Mouse (Mus musculus) limb, embryonic 13.5 days (tissue): ENCODE measurements around the gene Brd1. TPM values are rescaled to one million over a fixed set of nuclear protein-coding genes. Genes with fewer than 3 reads are reported as not detected.

ENCODE experiments used
- ATAC-seq: fragments of 200-750 bp; cut with Nextera tagmentation; 2 replicates; pipeline ENCODE4 v1.8.0; 2017; ENCODE audit warnings: low read depth, moderate number of reproducible peaks, moderate TSS enrichment; ENCODE audit not compliant: low FRiP score
- H3K27ac ChIP-seq: fragments of 300-500 bp; sonication (generic); 2 replicates; pipeline ENCODE4 v1.5.1; 2015; ENCODE audit warnings: inconsistent platforms, mild to moderate bottlenecking, moderate library complexity
- H3K27me3 ChIP-seq: fragments of 300-500 bp; sonication (generic); 2 replicates; pipeline ENCODE4 v1.6.1; 2015; ENCODE audit warnings: mild to moderate bottlenecking, inconsistent platforms
- H3K36me3 ChIP-seq: fragments of 300-500 bp; sonication (generic); 2 replicates; pipeline ENCODE4 v1.6.1; 2015; ENCODE audit warnings: inconsistent platforms, mild to moderate bottlenecking, moderate library complexity
- H3K4me1 ChIP-seq: fragments of 300-500 bp; sonication (generic); 2 replicates; pipeline ENCODE4 v1.6.1; 2015; ENCODE audit warnings: inconsistent platforms
- H3K4me2 ChIP-seq: fragments of 300-500 bp; sonication (generic); replicated peaks from 2 replicates; pipeline ENCODE4 v1.6.1; 2015; ENCODE audit warnings: inconsistent platforms, mild to moderate bottlenecking, moderate library complexity
- H3K4me3 ChIP-seq: fragments of 300-500 bp; sonication (generic); 2 replicates; pipeline ENCODE4 v1.5.1; 2015; ENCODE audit warnings: moderate library complexity, mild to moderate bottlenecking, inconsistent platforms
- H3K9ac ChIP-seq: fragments of 300-500 bp; sonication (generic); 2 replicates; pipeline ENCODE4 v1.6.1; 2015; ENCODE audit warnings: mild to moderate bottlenecking, inconsistent platforms
- H3K9me3 ChIP-seq: fragments of 300-500 bp; sonication (generic); 2 replicates; pipeline ENCODE4 v1.6.1; 2016; ENCODE audit warnings: inconsistent platforms
- WGBS: fragments of 180-500 bp; shearing (Covaris S2); methylation state at CpG from one replicate; pipeline ENCODE4 v1.1.7; 2015; 5-methylcytosine and 5-hydroxymethylcytosine counted together
- polyA plus RNA-seq: library from polyadenylated mRNA; unstranded; fragments of >200 nt; fragmentation: Nextera tagmentation; extraction: Ambion mirVana; gene quantifications from 2 replicates; pipeline ENCODE4 v1.2.1, GENCODE M21; 2015

Brd1 gene
- polyA plus RNA-seq, 1 experiment from 2014 or later = 25.6 TPM

DNA sequence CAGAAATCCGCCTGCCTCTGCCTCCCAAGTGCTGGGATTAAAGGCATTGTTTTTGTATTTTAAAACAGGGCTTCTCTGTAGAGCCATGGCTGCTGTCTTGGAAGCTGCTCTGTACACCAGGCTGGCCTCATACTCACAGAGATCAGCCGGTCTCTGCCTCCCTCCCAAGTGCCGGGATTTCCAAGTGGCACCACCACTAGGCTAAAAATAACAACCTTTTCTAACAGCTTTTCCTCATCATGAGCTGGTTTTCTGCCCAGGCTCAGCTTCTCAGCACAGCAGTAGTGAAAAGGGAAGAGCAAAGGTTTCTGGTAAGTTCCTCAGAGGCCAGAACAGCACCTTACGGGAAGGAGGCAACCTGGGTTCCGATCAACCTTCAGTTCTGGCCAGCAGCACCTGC, 56.5 kb downstream of the Brd1 start:
- Histone ChIP-seq H3K36me3 (no peaks in the 10 kb centered on the region), H3K4me2 (no peak overlapping the region), H3K4me3 (no peak overlapping the region), H3K9ac (no peak overlapping the region), H3K27me3 (no peaks in the 10 kb centered on the region), H3K9me3 (no peaks in the 10 kb centered on the region), H3K27ac (no peak overlapping the region), H3K4me1 (no peaks in the 10 kb centered on the region)
- ATAC-seq = no peak
- 80% methylated on average over 5 of the region's 5 CpGs for WGBS

- 80% methylated on average over 5 of the region's 5 CpGs for WGBS
- ATAC-seq = no peak
- Histone ChIP-seq H3K9me3 (no peaks in the 10 kb centered on the region), H3K4me2 (no peak overlapping the region), H3K4me3 (no peak overlapping the region), H3K27me3 (no peaks in the 10 kb centered on the region), H3K4me1 (no peaks in the 10 kb centered on the region), H3K9ac (no peak overlapping the region), H3K36me3 (no peaks in the 10 kb centered on the region), H3K27ac (no peak overlapping the region)
Observed at GRCm38 (mm10) chr15:88675998-88676397, 58.0 kb downstream of the Brd1 start.

DNA sequence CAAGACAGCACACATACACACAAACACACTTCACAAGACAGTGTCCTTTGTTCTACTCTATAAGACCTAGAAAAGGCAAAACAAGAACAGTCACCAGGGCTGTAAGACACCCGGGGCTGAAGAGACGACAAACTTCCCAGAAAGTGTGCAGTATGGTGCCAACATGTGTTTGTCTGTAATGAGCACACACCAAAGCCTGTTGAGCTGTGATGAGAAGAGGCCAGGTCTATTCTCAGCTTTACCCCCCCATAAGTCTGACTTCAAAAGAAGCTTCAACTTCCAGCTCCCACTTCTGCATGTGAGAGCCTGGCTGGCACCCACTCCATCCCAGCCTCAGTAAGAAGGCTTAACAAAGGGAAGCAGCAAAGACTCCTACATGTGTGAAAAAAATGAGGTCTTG, 65.3 kb downstream of the Brd1 start:
- Histone ChIP-seq H3K9ac (no peak overlapping the region), H3K27ac (no peak overlapping the region)
- WGBS = 75% methylated on average over 2 of the region's 2 CpGs

DNA sequence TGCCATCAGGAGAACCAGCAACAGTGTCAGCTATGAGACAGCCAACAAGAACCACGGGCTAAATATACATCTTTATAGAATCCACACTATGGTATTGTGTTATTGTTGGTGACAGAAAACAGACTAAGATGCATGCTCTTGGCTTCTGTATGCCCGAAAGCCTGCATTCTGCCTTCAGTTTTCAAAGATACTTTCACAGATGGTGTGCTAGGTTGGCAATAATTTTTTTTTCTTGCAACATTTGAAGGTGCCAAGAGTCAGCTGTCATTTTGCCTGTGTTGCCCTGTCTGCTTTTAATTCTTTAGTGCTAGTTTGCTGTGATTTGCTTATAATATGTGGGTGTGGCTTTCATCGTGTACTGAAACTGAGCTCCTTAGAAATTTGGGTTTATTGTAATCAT, 66.4 kb downstream of the Brd1 start:
- peaks cover 10% of the 10 kb centered on the region for H3K27me3 ChIP-seq
- H3K36me3 ChIP-seq = no peaks in the 10 kb centered on the region
- H3K27ac ChIP-seq = no peak overlapping the region
- H3K4me1 ChIP-seq = no peaks in the 10 kb centered on the region
- 79% methylated on average over 3 of the region's 3 CpGs for WGBS
- no peak overlapping the region for H3K4me3 ChIP-seq
- no peak overlapping the region for H3K9ac ChIP-seq
- no peak for ATAC-seq
- H3K4me2 ChIP-seq = no peak overlapping the region
- H3K9me3 ChIP-seq = no peaks in the 10 kb centered on the region

More for the DNA sequence above, 65.3 kb downstream of the Brd1 start:
- H3K9me3 ChIP-seq = no peaks in the 10 kb centered on the region
- no peaks in the 10 kb centered on the region for H3K36me3 ChIP-seq
- H3K27me3 ChIP-seq = peaks cover under 1% of the 10 kb centered on the region; the same call in 1 of the 2 replicates
- no peaks in the 10 kb centered on the region for H3K4me1 ChIP-seq
- H3K4me2 ChIP-seq = no peak overlapping the region
- no peak for ATAC-seq
- no peak overlapping the region for H3K4me3 ChIP-seq

DNA sequence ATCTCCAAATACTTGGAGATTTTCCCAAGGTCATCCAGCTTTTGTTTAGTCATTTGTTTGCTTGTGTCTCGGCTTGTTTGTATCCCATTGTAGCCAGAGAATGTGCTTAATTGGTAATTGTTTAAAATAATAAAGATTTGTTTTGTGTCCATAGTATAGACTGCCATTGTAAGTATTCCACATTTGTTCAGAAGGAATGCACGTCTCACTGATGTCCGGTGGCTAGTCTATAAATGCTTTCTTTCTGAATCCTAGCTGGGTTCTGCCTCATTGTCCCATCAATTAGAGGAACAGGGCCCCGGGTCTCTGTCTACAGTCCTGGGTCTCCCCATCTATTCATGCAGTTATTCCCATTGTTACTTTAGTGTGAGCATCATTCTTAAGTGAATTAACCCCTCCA, 68.2 kb downstream of the Brd1 start:
- H3K4me3 ChIP-seq = no peak overlapping the region
- H3K27ac ChIP-seq = no peak overlapping the region
- H3K4me2 ChIP-seq = no peak overlapping the region
- no peaks in the 10 kb centered on the region for H3K36me3 ChIP-seq
- no peak for ATAC-seq
- WGBS = 79% methylated on average over 4 of the region's 4 CpGs
- peaks cover 21% of the 10 kb centered on the region for H3K27me3 ChIP-seq
- 0 out of 2 replicates have a peak, but pooled peaks cover 4% of the 10 kb centered on the region for H3K4me1 ChIP-seq
- no peak overlapping the region for H3K9ac ChIP-seq
- no peaks in the 10 kb centered on the region for H3K9me3 ChIP-seq

GRCm38 (mm10) chr15:88663041-88663440, 71.0 kb downstream of the Brd1 start:
- no peak for ATAC-seq
- Histone ChIP-seq H3K27ac (no peak overlapping the region), H3K4me3 (no peak overlapping the region), H3K9ac (no peak overlapping the region), H3K9me3 (no peaks in the 10 kb centered on the region), H3K4me1 (0 out of 2 replicates have a peak, but pooled peaks cover 4% of the 10 kb centered on the region), H3K36me3 (no peaks in the 10 kb centered on the region), H3K27me3 (peaks cover 21% of the 10 kb centered on the region), H3K4me2 (no peak overlapping the region)
- WGBS = 32% methylated on average over 11 of the region's 11 CpGs

DNA sequence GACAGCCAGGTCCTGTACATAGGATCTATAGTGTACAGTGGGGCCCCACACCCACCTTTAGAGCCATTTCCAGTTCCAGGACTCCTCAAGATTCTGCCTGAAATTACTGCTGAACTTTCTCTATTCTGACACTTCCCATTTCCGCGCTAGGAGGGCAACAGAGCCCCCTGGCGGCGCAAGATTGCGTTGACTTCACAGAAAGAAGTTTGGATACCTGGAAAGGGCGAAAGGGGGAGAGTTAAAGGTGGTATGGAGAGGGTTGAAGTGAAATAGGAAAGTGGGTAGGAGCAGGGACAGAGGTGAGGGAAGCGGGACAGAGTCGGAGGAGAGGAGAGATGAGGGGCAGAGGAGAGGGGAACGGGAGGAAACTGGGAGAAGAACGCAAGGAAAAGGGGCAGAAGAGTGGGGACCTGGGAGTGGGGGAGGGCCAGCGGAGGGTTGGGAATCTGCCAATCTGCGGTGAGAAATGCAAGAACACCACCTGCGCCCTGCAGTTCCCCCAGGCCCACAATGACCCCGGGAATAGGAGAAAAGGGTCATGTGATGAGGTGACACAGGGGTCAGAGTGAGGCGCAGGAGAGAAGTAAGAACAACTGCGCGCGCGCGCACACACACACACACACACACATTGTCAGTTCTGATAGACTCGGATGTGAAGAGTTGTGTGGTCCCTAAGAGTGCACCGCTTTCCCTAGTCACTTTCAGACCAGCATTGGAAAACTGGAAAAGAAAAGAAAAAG, 71.8 kb downstream of the Brd1 start:
- H3K4me1 ChIP-seq = 0 out of 2 replicates have a peak, but pooled peaks cover 4% of the 10 kb centered on the region
- WGBS = 7% methylated on average over 22 of the region's 22 CpGs
- no peak for ATAC-seq

GRCm38 (mm10) chr15:88661654-88662053, 72.4 kb downstream of the Brd1 start:
- Histone ChIP-seq H3K4me3 (no peak overlapping the region), H3K36me3 (no peaks in the 10 kb centered on the region), H3K27me3 (peaks cover 21% of the 10 kb centered on the region), H3K9ac (no peak overlapping the region), H3K27ac (no peak overlapping the region), H3K4me1 (0 out of 2 replicates have a peak, but pooled peaks cover 4% of the 10 kb centered on the region), H3K9me3 (no peaks in the 10 kb centered on the region), H3K4me2 (no peak overlapping the region)
- WGBS = 60% methylated on average over 3 of the region's 3 CpGs
- ATAC-seq = no peak

More for the DNA sequence above, 71.8 kb downstream of the Brd1 start:
- Histone ChIP-seq H3K4me2 (peak overlapping the region; percentile 32), H3K36me3 (no peaks in the 10 kb centered on the region), H3K9me3 (no peaks in the 10 kb centered on the region), H3K4me3 (no peak overlapping the region), H3K27ac (no peak overlapping the region), H3K9ac (no peak overlapping the region), H3K27me3 (peaks cover 21% of the 10 kb centered on the region)

DNA sequence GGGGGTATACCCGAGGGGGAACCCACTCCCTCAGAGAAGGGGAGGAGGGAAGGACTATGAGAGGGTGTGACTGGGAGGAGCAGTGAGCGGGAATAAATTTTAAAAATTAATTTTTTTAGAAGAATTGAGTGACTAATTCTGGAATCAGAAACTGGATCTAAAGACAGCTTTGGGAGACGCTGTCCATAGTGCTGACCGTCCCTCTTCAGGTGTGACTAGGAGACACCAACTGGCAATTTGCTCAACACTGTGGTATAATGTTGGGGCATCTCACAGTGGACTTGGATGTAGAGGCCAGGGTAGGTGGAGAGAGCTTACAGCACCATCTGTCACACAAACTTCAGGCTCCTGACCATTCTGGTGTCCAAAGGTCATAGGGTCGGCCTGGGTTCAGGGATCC, 82.0 kb downstream of the Brd1 start:
- Histone ChIP-seq H3K4me2 (no peak overlapping the region), H3K27ac (no peak overlapping the region), H3K4me1 (no peaks in the 10 kb centered on the region), H3K36me3 (no peaks in the 10 kb centered on the region), H3K27me3 (0 out of 2 replicates have a peak, but pooled peaks cover 5% of the 10 kb centered on the region), H3K4me3 (no peak overlapping the region), H3K9me3 (no peaks in the 10 kb centered on the region), H3K9ac (no peak overlapping the region)
- no peak for ATAC-seq
- WGBS = 61% methylated on average over 5 of the region's 5 CpGs

DNA sequence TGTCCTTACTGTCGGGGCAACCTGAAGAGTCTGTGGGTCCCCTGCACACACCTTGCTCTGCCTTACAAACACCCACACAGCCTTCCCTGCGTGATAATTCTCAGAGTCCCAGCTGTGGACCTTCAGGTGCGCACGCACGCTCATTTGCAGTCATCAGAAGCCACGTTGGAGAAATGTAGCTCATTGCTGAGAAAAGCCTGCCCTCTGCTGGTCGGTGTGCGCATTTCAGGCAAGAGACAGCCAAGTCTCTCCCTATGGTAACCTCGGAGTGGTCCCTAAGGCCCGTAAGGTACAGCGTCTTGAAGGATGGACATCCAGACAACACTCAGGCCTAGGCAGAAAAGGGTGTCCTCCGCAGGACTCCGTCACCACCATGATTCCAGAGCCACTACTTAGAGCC, 83.0 kb downstream of the Brd1 start:
- no peaks in the 10 kb centered on the region for H3K36me3 ChIP-seq
- H3K27me3 ChIP-seq = 0 out of 2 replicates have a peak, but pooled peaks cover 5% of the 10 kb centered on the region
- no peaks in the 10 kb centered on the region for H3K9me3 ChIP-seq
- no peak overlapping the region for H3K4me2 ChIP-seq
- ATAC-seq = no peak
- 26% methylated on average over 13 of the region's 13 CpGs for WGBS
- no peak overlapping the region for H3K4me3 ChIP-seq
- H3K27ac ChIP-seq = no peak overlapping the region
- no peaks in the 10 kb centered on the region for H3K4me1 ChIP-seq
- H3K9ac ChIP-seq = no peak overlapping the region
